Mouse (Mus musculus): ENCODE measurements around the gene Tcap. TPM values are rescaled to one million over a fixed set of nuclear protein-coding genes. Genes with fewer than 3 reads are reported as not detected.
A peak's percentile ranks its signal among the peaks of the same experiment; 100 is the strongest.

Gene Tcap
- polyA plus RNA-seq, 1 experiment from 2014 or later = 1.3 TPM

- H3K9me3 ChIP-seq (ENCODE audit: control insufficient read depth, low read length) = no peaks in the 10 kb centered on the region
- peaks cover 76% of the 10 kb centered on the region for H3K27me3 ChIP-seq (ENCODE audit: control insufficient read depth, insufficient read depth, low read length)
- H3K9ac ChIP-seq (ENCODE audit: low read depth, low read length) = no peak overlapping the region
- peaks cover 22% of the 10 kb centered on the region; the same call in 1 of the 2 replicates for H3K4me1 ChIP-seq (ENCODE audit: control insufficient read depth, insufficient read depth, low read length)
- ATAC-seq (ENCODE audit: low FRiP score, low TSS enrichment) = no peak
- whole genome bisulfite sequencing = 46% methylated on average over 4 of the region's 4 CpGs
- no peak overlapping the region for H3K4me3 ChIP-seq (ENCODE audit: low read length)
- no peak overlapping the region for H3K4me2 ChIP-seq (replicated peaks; ENCODE audit: low read depth, low read length)
- no peak overlapping the region for H3K27ac ChIP-seq (ENCODE audit: low read depth, low read length)
- H3K36me3 ChIP-seq (ENCODE audit: control insufficient read depth, insufficient read depth, low read length) = no peaks in the 10 kb centered on the region
These were observed 42.4 kb upstream of the Tcap start for GRCm38 (mm10) chr11:98341174-98341573.

DNA sequence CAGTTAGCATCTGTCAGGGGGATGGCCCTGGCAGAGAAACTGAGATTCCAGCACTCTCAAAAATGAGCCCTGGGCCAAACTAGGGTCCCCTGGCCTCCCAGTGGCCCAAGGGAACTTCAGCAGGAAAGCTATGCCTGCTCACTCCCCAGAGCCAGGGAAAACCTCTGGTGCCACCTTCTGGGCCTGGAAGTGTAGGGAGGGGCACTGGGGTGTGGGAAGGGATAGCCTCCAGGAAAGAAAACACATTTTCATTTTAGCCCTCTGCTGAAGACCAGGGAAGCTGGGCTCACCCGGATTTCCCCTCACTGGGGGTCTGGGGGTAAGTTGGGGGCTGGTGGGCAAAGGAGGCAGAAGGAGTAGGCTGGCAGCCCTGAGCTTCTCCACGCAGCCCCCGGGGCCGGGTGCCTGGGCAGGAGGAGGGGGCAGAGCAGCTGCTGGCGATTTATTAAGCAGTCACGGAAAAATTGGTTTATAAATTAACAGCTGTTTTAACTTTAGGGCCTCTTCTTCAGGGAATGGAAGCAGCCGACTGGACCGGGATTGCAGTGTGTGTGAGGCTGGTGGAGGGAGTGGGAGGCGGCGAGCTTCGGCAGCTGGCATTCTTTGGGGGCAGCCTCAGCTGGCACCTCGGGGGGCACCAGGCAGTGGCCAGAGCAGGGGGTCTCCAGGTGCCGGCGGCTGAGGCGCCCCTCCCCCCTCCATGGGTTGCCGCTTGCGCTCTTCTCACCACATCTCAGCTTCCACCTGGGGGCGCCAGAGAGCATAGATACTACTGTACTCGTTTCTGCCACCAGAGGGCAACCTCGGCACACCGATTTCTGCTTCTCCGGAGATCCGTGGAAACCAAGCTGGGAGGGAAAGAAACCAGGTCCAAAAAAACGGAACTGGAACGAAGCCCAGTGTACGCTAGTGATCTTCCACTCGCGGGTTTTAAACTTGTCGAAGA is 41.3 kb upstream of the Tcap start:
- Histone ChIP-seq H3K9me3 (ENCODE audit: control insufficient read depth, low read length) (no peaks in the 10 kb centered on the region), H3K9ac (ENCODE audit: low read depth, low read length) (peak overlapping the region; percentile 28; the same call in 1 of the 2 replicates), H3K36me3 (ENCODE audit: control insufficient read depth, insufficient read depth, low read length) (no peaks in the 10 kb centered on the region), H3K4me3 (ENCODE audit: low read length) (peak overlapping the region; percentile 29), H3K4me2 (replicated peaks; ENCODE audit: low read depth, low read length) (peak overlapping the region; percentile 60), H3K4me1 (ENCODE audit: control insufficient read depth, insufficient read depth, low read length) (peaks cover 22% of the 10 kb centered on the region; the same call in 1 of the 2 replicates), H3K27ac (ENCODE audit: low read depth, low read length) (no peak overlapping the region), H3K27me3 (ENCODE audit: control insufficient read depth, insufficient read depth, low read length) (peaks cover 76% of the 10 kb centered on the region)
- ATAC-seq (ENCODE audit: low FRiP score, low TSS enrichment) = peak; percentile 34
- WGBS = 1% methylated on average over 28 of the region's 29 CpGs

DNA sequence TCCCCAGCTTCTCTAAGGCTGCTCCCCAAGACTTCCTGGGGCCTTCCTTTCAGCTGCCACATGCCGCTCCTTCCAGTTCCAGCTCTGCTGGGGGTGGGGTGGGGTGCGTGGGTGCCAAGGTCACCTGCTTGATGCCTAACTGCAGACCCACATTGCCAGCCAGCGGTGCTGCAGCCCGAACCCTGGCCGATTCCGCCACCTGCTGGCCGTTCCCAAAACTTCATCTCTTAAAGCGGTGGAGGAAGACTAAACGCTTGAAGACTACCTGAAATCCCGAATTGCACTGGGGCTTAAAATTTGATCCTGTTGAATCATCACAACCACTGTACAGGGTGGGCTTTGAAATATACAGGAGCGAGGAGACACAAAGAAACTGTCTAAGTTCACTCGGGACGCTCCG is 38.4 kb upstream of the Tcap start:
- Histone ChIP-seq H3K4me3 (ENCODE audit: low read length) (no peak overlapping the region), H3K9me3 (ENCODE audit: control insufficient read depth, low read length) (no peaks in the 10 kb centered on the region), H3K9ac (ENCODE audit: low read depth, low read length) (no peak overlapping the region), H3K27me3 (ENCODE audit: control insufficient read depth, insufficient read depth, low read length) (peaks cover 75% of the 10 kb centered on the region), H3K4me1 (ENCODE audit: control insufficient read depth, insufficient read depth, low read length) (peaks cover 10% of the 10 kb centered on the region; the same call in 1 of the 2 replicates), H3K4me2 (replicated peaks; ENCODE audit: low read depth, low read length) (peak overlapping the region; percentile 26; the same call in 1 of the 2 replicates), H3K27ac (ENCODE audit: low read depth, low read length) (no peak overlapping the region), H3K36me3 (ENCODE audit: control insufficient read depth, insufficient read depth, low read length) (no peaks in the 10 kb centered on the region)
- ATAC-seq (ENCODE audit: low FRiP score, low TSS enrichment) = no peak
- 2% methylated on average over 14 of the region's 14 CpGs for WGBS

GRCm38 (mm10) chr11:98346168-98346567 is 37.4 kb upstream of the Tcap start:
- Histone ChIP-seq H3K4me1 (ENCODE audit: control insufficient read depth, insufficient read depth, low read length) (peaks cover 10% of the 10 kb centered on the region; the same call in 1 of the 2 replicates), H3K36me3 (ENCODE audit: control insufficient read depth, insufficient read depth, low read length) (no peaks in the 10 kb centered on the region), H3K27ac (ENCODE audit: low read depth, low read length) (no peak overlapping the region), H3K4me2 (replicated peaks; ENCODE audit: low read depth, low read length) (no peak overlapping the region), H3K27me3 (ENCODE audit: control insufficient read depth, insufficient read depth, low read length) (peaks cover 78% of the 10 kb centered on the region), H3K9ac (ENCODE audit: low read depth, low read length) (no peak overlapping the region), H3K4me3 (ENCODE audit: low read length) (no peak overlapping the region), H3K9me3 (ENCODE audit: control insufficient read depth, low read length) (no peaks in the 10 kb centered on the region)
- ATAC-seq (ENCODE audit: low FRiP score, low TSS enrichment) = no peak
- WGBS = 11% methylated on average over 9 of the region's 9 CpGs

DNA sequence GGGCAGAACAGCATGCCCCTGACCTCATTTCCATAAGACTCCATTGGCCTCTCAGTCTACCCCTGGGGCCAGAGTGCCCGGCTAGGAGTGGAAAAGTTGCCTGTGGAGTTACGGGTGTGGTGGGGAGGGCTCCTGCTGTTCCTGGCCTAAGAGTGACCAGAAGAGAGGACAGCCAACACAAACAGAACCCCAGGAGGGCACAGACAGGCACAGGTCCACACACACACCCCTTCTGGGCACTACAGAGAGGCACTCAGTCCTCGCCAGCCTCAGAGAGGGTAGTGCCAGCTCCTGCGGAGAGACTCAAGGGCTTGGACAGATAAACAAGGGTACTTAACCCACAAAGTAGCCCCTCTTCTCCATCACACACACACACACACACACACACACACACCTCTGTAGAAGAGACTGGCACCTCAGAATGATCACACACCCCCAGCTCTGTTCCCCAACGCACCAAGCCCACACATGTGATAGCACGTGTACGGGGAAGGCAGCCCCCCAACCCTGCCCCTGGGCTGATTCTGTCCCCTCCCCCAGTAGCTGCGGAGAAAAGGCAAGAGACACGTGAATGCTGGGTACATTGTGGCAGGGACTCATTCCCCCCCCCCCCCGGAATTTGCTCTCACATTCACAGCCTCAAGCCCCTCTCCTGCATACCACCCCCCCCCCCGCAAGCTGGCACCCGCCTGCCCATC is 36.1 kb upstream of the Tcap start:
- Histone ChIP-seq H3K36me3 (ENCODE audit: control insufficient read depth, insufficient read depth, low read length) (no peaks in the 10 kb centered on the region), H3K9ac (ENCODE audit: low read depth, low read length) (no peak overlapping the region), H3K4me3 (ENCODE audit: low read length) (peak overlapping the region; percentile 38; the same call in 1 of the 2 replicates), H3K4me2 (replicated peaks; ENCODE audit: low read depth, low read length) (peak overlapping the region; percentile 60; the same call in 1 of the 2 replicates), H3K9me3 (ENCODE audit: control insufficient read depth, low read length) (no peaks in the 10 kb centered on the region), H3K4me1 (ENCODE audit: control insufficient read depth, insufficient read depth, low read length) (peaks cover 5% of the 10 kb centered on the region; the same call in 1 of the 2 replicates), H3K27me3 (ENCODE audit: control insufficient read depth, insufficient read depth, low read length) (peaks cover 74% of the 10 kb centered on the region), H3K27ac (ENCODE audit: low read depth, low read length) (no peak overlapping the region)
- 4% methylated on average over 12 of the region's 12 CpGs for WGBS
- ATAC-seq (ENCODE audit: low FRiP score, low TSS enrichment) = no peak

DNA sequence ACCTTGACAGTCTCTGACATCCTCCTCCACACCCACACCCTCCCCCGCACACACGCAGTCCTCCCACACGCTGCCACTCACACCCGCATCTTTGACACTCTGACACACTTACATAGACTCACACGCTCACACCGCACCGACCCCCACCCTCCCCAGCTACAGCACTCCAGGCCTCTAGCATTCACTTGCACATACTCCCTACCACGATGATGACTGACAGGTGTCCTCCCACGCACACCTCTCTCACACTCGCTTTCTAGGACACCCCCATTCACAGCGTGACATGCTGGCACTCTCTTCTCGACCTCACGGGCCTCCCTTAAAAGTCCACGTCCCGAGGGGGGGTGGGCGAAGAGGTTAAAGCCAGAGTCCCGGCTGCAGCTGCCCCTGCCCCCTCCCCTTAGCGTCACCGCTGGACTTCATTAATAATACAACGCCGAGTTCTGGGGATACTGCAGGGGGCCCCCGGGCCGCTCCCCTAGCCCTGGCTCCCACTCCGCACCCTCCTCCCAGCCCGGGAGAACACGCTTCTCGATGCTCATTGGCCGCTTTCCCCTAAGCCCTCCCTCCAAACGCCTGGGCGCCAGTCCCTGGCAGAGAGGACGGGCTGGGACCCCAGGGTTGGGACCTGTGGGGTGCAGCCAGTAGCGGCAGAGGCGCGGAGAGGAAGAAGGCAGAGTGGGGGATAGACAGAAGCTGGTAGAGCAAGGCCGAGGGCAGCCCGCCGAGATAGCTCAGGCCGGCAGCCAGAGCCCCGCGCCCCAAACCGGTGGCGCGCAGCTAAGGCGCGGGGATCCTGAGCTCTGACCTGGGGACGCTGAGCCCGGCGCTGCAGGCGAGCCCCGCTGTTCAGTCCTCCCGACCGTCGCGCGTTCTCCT is 35.3 kb upstream of the Tcap start, which contains the start of gene Ppp1r1b:
Gene Ppp1r1b, plus strand, starts transcription at position 322 of the 879 bp plus-strand sequence.
- no peaks in the 10 kb centered on the region for H3K36me3 ChIP-seq (ENCODE audit: control insufficient read depth, insufficient read depth, low read length)
- no peak within 1 kb of the TSS for H3K27ac ChIP-seq (ENCODE audit: low read depth, low read length)
- H3K27me3 ChIP-seq (ENCODE audit: control insufficient read depth, insufficient read depth, low read length) = peaks cover 71% of the 10 kb centered on the region
- peaks cover 5% of the 10 kb centered on the region; the same call in 1 of the 2 replicates for H3K4me1 ChIP-seq (ENCODE audit: control insufficient read depth, insufficient read depth, low read length)
- peak; percentile 68 for ATAC-seq (ENCODE audit: low FRiP score, low TSS enrichment)
- H3K4me2 ChIP-seq (replicated peaks; ENCODE audit: low read depth, low read length) = peak within 1 kb of the TSS; percentile 60
- no peaks in the 10 kb centered on the region for H3K9me3 ChIP-seq (ENCODE audit: control insufficient read depth, low read length)
- under 1% methylated on average over 55 of the region's 55 CpGs for WGBS
- peak within 1 kb of the TSS; percentile 5; the same call in 1 of the 2 replicates for H3K9ac ChIP-seq (ENCODE audit: low read depth, low read length)
- peak within 1 kb of the TSS; percentile 38 for H3K4me3 ChIP-seq (ENCODE audit: low read length)

DNA sequence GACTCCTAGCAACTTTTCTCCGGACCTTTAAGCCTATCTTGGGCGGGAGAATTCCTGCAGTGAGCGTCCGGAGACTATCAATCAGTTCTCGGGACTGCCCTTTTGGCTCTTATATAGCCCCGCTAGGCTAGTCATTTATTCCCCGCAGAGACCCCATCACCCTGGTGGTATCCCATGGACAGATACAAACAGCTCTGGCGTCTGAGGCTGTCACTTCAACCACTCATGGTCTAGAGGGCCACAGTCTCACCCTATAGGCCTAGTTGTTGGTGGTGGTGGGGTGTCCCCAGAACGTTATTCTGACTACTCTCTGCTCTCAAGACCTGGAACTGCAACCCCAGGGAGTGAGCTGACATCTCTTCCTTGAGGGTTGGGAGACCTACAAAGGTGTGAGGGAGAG is 34.3 kb upstream of the Tcap start:
- no peak for ATAC-seq (ENCODE audit: low FRiP score, low TSS enrichment)
- no peak overlapping the region for H3K9ac ChIP-seq (ENCODE audit: low read depth, low read length)

GRCm38 (mm10) chr11:98352272-98352990 is 31.2 kb upstream of the Tcap start:
- Histone ChIP-seq H3K27me3 (ENCODE audit: control insufficient read depth, insufficient read depth, low read length) (peaks cover 53% of the 10 kb centered on the region), H3K27ac (ENCODE audit: low read depth, low read length) (no peak overlapping the region), H3K4me2 (replicated peaks; ENCODE audit: low read depth, low read length) (no peak overlapping the region), H3K4me3 (ENCODE audit: low read length) (no peak overlapping the region), H3K9me3 (ENCODE audit: control insufficient read depth, low read length) (no peaks in the 10 kb centered on the region), H3K36me3 (ENCODE audit: control insufficient read depth, insufficient read depth, low read length) (no peaks in the 10 kb centered on the region), H3K4me1 (ENCODE audit: control insufficient read depth, insufficient read depth, low read length) (peaks cover 12% of the 10 kb centered on the region), H3K9ac (ENCODE audit: low read depth, low read length) (no peak overlapping the region)
- ATAC-seq (ENCODE audit: low FRiP score, low TSS enrichment) = no peak
- WGBS = 74% methylated on average over 18 of the region's 18 CpGs

More for the DNA sequence above, 34.3 kb upstream of the Tcap start:
- Histone ChIP-seq H3K9me3 (ENCODE audit: control insufficient read depth, low read length) (no peaks in the 10 kb centered on the region), H3K27me3 (ENCODE audit: control insufficient read depth, insufficient read depth, low read length) (peaks cover 77% of the 10 kb centered on the region), H3K36me3 (ENCODE audit: control insufficient read depth, insufficient read depth, low read length) (no peaks in the 10 kb centered on the region), H3K4me2 (replicated peaks; ENCODE audit: low read depth, low read length) (peak overlapping the region; percentile 60; the same call in 1 of the 2 replicates), H3K27ac (ENCODE audit: low read depth, low read length) (no peak overlapping the region), H3K4me3 (ENCODE audit: low read length) (peak overlapping the region; percentile 38; the same call in 1 of the 2 replicates), H3K4me1 (ENCODE audit: control insufficient read depth, insufficient read depth, low read length) (peaks cover 5% of the 10 kb centered on the region; the same call in 1 of the 2 replicates)
- 4% methylated on average over 9 of the region's 9 CpGs for WGBS

Data from kidney, embryonic 14.5 days (tissue).